Mouse (Mus musculus) thymus, adult 2 months (tissue): Measurements from ENCODE around the gene Dclre1b. TPM values are rescaled to one million over a fixed set of nuclear protein-coding genes. Genes with fewer than 3 reads are reported as not detected.
A peak's percentile ranks its signal among the peaks of the same experiment; 100 is the strongest.
"Not testable (repeated sequence)": the region's sequence is repeated elsewhere in the genome, so short reads cannot be mapped to it uniquely, and the experiment has no call there.

ENCODE experiments used
- DNase-seq: peaks from one replicate; pipeline ENCODE4 v3.0.0; 2021
- H3K27ac ChIP-seq: fragments of 200-500 bp; 2 replicates; pipeline ENCODE4 v1.5.1; 2012; ENCODE audit warnings: low read length, control low read depth; ENCODE audit not compliant: control insufficient read depth, insufficient read depth
- H3K27me3 ChIP-seq: fragments of 200-500 bp; 2 replicates; pipeline ENCODE4 v1.6.1; 2012; ENCODE audit warnings: mild to moderate bottlenecking, low read length, moderate library complexity, mixed read lengths; ENCODE audit not compliant: control insufficient read depth, insufficient read depth
- H3K36me3 ChIP-seq: fragments of 200-500 bp; 2 replicates; pipeline ENCODE4 v1.6.1; 2012; ENCODE audit warnings: mild to moderate bottlenecking, low read length, moderate library complexity; ENCODE audit not compliant: control insufficient read depth, insufficient read depth
- H3K4me1 ChIP-seq: fragments of 200-500 bp; replicated peaks from 2 replicates; pipeline ENCODE4 v1.6.1; 2012; ENCODE audit warnings: low read length; ENCODE audit not compliant: control insufficient read depth, insufficient read depth
- H3K4me3 ChIP-seq: fragments of 200-500 bp; 2 replicates; pipeline ENCODE4 v1.5.1; 2012; ENCODE audit warnings: mild to moderate bottlenecking, low read length, control low read depth, moderate library complexity; ENCODE audit not compliant: control insufficient read depth, insufficient read depth
- CTCF ChIP-seq: fragments of 200-500 bp; IDR thresholded peaks from 2 replicates; pipeline ENCODE4 v1.5.1; 2012; ENCODE audit warnings: mild to moderate bottlenecking, control low read depth, low read length, moderate library complexity, borderline replicate concordance; ENCODE audit not compliant: control insufficient read depth, poor library complexity, insufficient read depth; ENCODE audit errors: extremely low read depth
- POLR2A ChIP-seq: fragments of 200-500 bp; IDR thresholded peaks from 2 replicates; pipeline ENCODE4 v1.6.1; 2012; ENCODE audit warnings: mild to moderate bottlenecking, low read length, control low read depth, moderate library complexity; ENCODE audit not compliant: control insufficient read depth, poor library complexity, insufficient read depth; ENCODE audit errors: extremely low read depth
- WGBS: fragments of 180-500 bp; shearing (Covaris S2); methylation state at CpG from one replicate; pipeline ENCODE4 v1.1.7; 2018; 5-methylcytosine and 5-hydroxymethylcytosine counted together
- polyA plus RNA-seq: library from polyadenylated mRNA; depleted of rRNA; stranded (reverse); fragments of >200 nt; gene quantifications from 2 replicates; pipeline ENCODE4 v1.2.3, GENCODE M21; 2012

The Dclre1b gene
- polyA plus RNA-seq, 1 experiment: 44.3 TPM

DNA sequence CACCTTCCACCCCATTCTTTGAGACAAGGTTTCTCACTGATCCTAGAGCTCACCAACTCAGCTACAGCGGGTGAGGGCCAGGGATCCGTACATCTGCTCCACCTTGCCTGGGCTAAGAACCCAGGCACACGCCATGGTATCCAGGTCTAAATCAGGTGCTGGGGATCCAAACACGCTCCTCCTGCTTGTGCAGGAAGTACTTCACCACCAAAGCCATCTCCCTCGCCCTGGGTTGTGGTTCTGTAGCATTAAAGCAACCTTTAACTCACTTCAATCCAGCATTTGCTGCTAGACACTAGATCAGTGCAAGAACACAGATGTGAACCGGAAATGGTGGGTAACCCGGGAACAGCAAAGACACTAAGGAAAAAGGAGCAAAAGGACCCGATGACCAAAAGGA is 42.6 kb upstream of the Dclre1b start:
- H3K4me3 ChIP-seq: no peak overlapping the region
- 0 out of 2 replicates have a peak overlapping the region, but pooled peaks have one; percentile 9 for H3K27ac ChIP-seq
- H3K4me1 ChIP-seq: peaks cover 4% of the 10 kb centered on the region
- H3K27me3 ChIP-seq: no peaks in the 10 kb centered on the region
- no peaks in the 10 kb centered on the region for H3K36me3 ChIP-seq
- WGBS: 40% methylated on average over 8 of the region's 8 CpGs
- no peak for TF ChIP-seq CTCF
- no peak for TF ChIP-seq POLR2A
- no peak for DNase-seq

GRCm38 (mm10) chr3:103851481-103851880 is 42.2 kb upstream of the Dclre1b start:
- H3K4me1 ChIP-seq: peaks cover 4% of the 10 kb centered on the region
- no peak overlapping the region for H3K4me3 ChIP-seq
- DNase-seq: no peak
- WGBS: 91% methylated on average over 6 of the region's 6 CpGs
- TF ChIP-seq CTCF: no peak
- no peak for TF ChIP-seq POLR2A
- no peaks in the 10 kb centered on the region for H3K27me3 ChIP-seq
- no peaks in the 10 kb centered on the region for H3K36me3 ChIP-seq
- H3K27ac ChIP-seq: no peak overlapping the region

DNA sequence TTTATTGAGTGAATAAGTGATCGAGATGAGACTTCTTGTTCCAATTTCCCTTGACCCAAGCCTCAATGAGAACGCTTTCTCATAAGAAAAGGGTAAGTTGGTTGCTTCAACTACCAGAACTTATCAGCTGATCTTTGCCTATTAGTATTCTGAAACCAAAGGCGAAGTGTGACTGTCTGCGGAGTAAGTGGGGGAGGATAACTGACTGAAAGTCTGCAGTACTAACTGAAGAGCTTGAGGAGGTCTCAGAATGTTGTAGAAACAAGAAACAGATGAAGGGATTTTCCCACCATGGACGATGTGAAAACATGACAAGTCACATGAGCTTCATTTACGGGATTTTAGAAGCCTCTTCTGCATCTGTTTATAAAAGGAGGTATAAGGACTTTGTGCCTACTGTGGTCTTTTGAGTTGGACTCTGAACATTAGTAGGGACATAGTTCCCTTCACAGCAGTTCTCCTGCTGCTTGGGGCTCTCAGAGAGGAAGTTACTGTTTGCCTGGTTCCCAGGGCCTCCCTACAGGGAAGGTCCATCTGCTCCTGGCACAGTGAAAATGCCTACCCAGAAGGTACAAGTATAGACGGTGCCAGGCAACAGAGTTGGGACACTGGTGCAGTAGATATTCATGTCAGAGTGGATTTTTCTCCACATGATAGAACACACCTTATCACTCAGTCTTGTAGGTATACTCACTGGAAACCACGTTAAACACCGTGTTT is 41.6 kb upstream of the Dclre1b start:
- Histone ChIP-seq H3K27me3 (no peaks in the 10 kb centered on the region), H3K4me3 (no peak overlapping the region), H3K4me1 (peaks cover 4% of the 10 kb centered on the region), H3K36me3 (no peaks in the 10 kb centered on the region), H3K27ac (no peak overlapping the region)
- no peak for DNase-seq
- no peak for TF ChIP-seq POLR2A
- TF ChIP-seq CTCF: no peak
- 76% methylated on average over 9 of the region's 9 CpGs for WGBS

DNA sequence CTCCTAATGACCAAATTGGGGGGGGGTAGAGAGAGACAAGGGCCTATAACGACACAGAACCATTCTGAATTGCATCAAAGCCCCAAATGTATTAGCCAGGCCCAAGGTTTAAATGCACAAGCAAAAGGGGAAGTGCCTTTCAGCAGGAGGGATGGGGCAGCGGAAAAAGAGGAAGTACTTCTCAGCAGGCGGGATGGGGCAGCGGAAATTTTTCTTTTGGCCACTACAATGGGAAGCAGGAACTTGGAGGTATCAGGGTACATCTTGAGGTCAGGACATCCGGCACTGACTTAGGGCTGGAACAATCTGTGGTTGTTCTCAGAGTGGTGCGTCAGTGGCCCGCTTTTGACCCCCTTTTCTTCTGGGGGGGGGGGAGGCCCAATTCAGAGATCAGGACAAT is 31.7 kb upstream of the Dclre1b start:
- 77% methylated on average over 7 of the region's 7 CpGs for WGBS
- H3K36me3 ChIP-seq, DNase-seq: not testable (repeated sequence)

GRCm38 (mm10) chr3:103840195-103840594 is 31.0 kb upstream of the Dclre1b start:
- WGBS: 96% methylated on average over 3 of the region's 3 CpGs
- not testable (repeated sequence) for H3K27ac ChIP-seq, H3K4me3 ChIP-seq, DNase-seq, H3K36me3 ChIP-seq, H3K27me3 ChIP-seq, H3K4me1 ChIP-seq

More for the DNA sequence above, 31.7 kb upstream of the Dclre1b start:
- H3K4me1 ChIP-seq, H3K4me3 ChIP-seq, H3K27ac ChIP-seq, H3K27me3 ChIP-seq: not testable (repeated sequence)

GRCm38 (mm10) chr3:103839711-103840110 is 30.5 kb upstream of the Dclre1b start:
- WGBS: 95% methylated on average over 6 of the region's 6 CpGs
- no peaks in the 10 kb centered on the region for H3K4me1 ChIP-seq
- H3K4me3 ChIP-seq: no peak overlapping the region
- H3K27me3 ChIP-seq: no peaks in the 10 kb centered on the region
- no peaks in the 10 kb centered on the region for H3K36me3 ChIP-seq
- no peak overlapping the region for H3K27ac ChIP-seq
- TF ChIP-seq POLR2A (no peak), CTCF (no peak)
- no peak for DNase-seq

DNA sequence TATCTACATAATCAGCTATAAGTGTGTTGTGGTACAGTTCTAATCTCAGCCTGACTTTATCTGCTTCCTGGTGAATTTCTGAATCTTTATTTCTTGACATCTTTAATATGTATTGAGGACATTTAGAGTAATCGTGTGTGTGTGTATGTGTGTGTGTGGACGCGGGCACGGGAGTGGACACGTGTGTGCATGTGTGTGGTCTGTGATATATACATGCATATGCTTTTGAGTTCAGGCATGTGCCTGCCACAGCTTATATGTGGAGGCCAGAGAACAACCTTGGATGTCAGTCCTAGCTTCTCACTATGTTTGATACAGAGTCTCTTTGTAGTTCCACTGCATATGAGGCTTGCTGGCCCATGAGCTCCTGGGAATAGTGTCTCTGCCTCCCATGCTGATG is 27.2 kb upstream of the Dclre1b start:
- Histone ChIP-seq H3K4me1 (no peaks in the 10 kb centered on the region), H3K27ac (no peak overlapping the region), H3K36me3 (no peaks in the 10 kb centered on the region), H3K27me3 (no peaks in the 10 kb centered on the region), H3K4me3 (no peak overlapping the region)
- 99% methylated on average over 5 of the region's 5 CpGs for WGBS
- TF ChIP-seq POLR2A (no peak), CTCF (no peak)
- DNase-seq: no peak
